In the genomic region with DNA sequence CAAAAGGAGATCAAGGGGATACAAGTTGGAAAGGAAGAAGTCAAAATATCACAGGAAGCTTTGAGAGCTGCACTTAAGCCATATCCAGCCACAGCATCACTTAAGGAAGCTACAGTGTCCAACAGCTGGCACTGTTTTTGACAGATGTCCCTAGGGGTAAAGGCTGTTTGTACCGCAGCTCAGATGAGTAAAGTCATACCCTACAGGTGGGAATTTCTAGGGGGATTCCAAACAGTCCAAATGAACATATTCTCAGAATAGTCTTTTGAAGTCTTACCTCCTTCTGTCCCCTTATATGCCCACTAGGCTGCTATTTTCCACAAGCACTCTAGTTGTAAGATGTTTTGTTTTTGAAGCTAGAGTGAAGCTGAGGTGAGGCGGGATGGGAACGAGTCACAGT, we compare ENCODE assay signal across 26 mouse cellular contexts. TPM values are rescaled to one million over a fixed set of nuclear protein-coding genes. Genes with fewer than 3 reads are reported as not detected.
DNase-seq lines count a peak whose midpoint lies in the region; ATAC-seq lines count a peak whose summit lies in the region.
"Had no signal": no experiment of that assay in that cellular context is flagged by ENCODE, and none has a peak within 500 bp of the region (broad histone marks: within the 10 kb centered on the region; RNA-seq: fewer than 3 reads in every experiment).

No protein-coding gene starts in this region.

- H3K4me3 ChIP-seq in hindbrain, embryonic 11.5 days (ENCODE audit: low read depth, low read length) = no peak overlapping the region
- H3K4me3 ChIP-seq: embryonic facial prominence, embryonic 10.5 days; embryonic facial prominence, embryonic 12.5 days; forebrain, embryonic 13.5 days; forebrain, embryonic 15.5 days had no signal

- H3K9ac ChIP-seq in hindbrain, embryonic 11.5 days (ENCODE audit: low read depth, low read length) = no peak overlapping the region
- H3K9ac ChIP-seq: embryonic facial prominence, embryonic 12.5 days; forebrain, embryonic 13.5 days; forebrain, embryonic 15.5 days; forebrain, postnatal 0 days had no signal

- peak; percentile 49 for DNase-seq in induced T-regulatory cell, adult 2 months (ENCODE audit: low read depth)
- DNase-seq in thymus, postnatal 25 days = no peak
- no peak for DNase-seq in hindbrain, embryonic 11.5 days (ENCODE audit: low spot score)
- DNase-seq in gastrocnemius, postnatal 14 days = no peak
- DNase-seq: adrenal gland, adult 8-10 months; adrenal gland, postnatal 14 days; adrenal gland, postnatal 36 days; cerebellum, adult 11-12 months; cerebellum, adult 2 months; cerebellum, adult 9-10 months; cerebellum, postnatal 10 days; cerebellum, postnatal 25 days; forebrain, postnatal 0 days had no signal

- no peak overlapping the region for H3K4me2 ChIP-seq in hindbrain, embryonic 11.5 days (replicated peaks; ENCODE audit: low read depth, low read length)
- H3K4me2 ChIP-seq: embryonic facial prominence, embryonic 12.5 days; forebrain, embryonic 13.5 days; forebrain, embryonic 15.5 days had no signal

- no peaks in the 10 kb centered on the region for H3K36me3 ChIP-seq in hindbrain, embryonic 11.5 days (ENCODE audit: control insufficient read depth, insufficient read depth, low read length)
- H3K36me3 ChIP-seq: embryonic facial prominence, embryonic 10.5 days; embryonic facial prominence, embryonic 12.5 days; forebrain, embryonic 15.5 days; G1E had no signal

- WGBS in hindbrain, embryonic 11.5 days = 85% methylated on average over 3 of the region's 3 CpGs

- intact Hi-C loops in gastrocnemius, postnatal 14 days (cut with DNase I; ENCODE audit: low total_unique reads) = no loop called here

- no peaks in the 10 kb centered on the region for H3K27me3 ChIP-seq in hindbrain, embryonic 11.5 days (ENCODE audit: control insufficient read depth, insufficient read depth, low read length)
- H3K27me3 ChIP-seq: embryonic facial prominence, embryonic 12.5 days; forebrain, embryonic 13.5 days; forebrain, embryonic 15.5 days had no signal

- no peaks in the 10 kb centered on the region for H3K4me1 ChIP-seq in hindbrain, embryonic 11.5 days (replicated peaks; ENCODE audit: control insufficient read depth, insufficient read depth, low read length)
- H3K4me1 ChIP-seq: embryonic facial prominence, embryonic 10.5 days; embryonic facial prominence, embryonic 12.5 days; forebrain, embryonic 13.5 days; forebrain, embryonic 15.5 days had no signal

- peak; percentile 17 for ATAC-seq in CD4-positive, CD25-positive, alpha-beta regulatory T cell, adult 4 months
- ATAC-seq in hindbrain, embryonic 11.5 days (ENCODE audit: low FRiP score) = no peak
- ATAC-seq: activated CD4-positive, CD25-positive, alpha-beta regulatory T cell, adult 4 months; forebrain, embryonic 13.5 days; forebrain, embryonic 15.5 days; forebrain, postnatal 0 days; Patski had no signal

- H3K27ac ChIP-seq in hindbrain, embryonic 11.5 days (ENCODE audit: low read depth, low read length) = no peak overlapping the region
- H3K27ac ChIP-seq: embryonic facial prominence, embryonic 10.5 days; embryonic facial prominence, embryonic 12.5 days; forebrain, embryonic 13.5 days; forebrain, embryonic 15.5 days had no signal

- no peaks in the 10 kb centered on the region for H3K9me3 ChIP-seq in hindbrain, embryonic 11.5 days (ENCODE audit: control insufficient read depth, low read length)
- H3K9me3 ChIP-seq: embryonic facial prominence, embryonic 10.5 days; embryonic facial prominence, embryonic 12.5 days; forebrain, embryonic 13.5 days; forebrain, embryonic 15.5 days had no signal

RNA-seq across cellular contexts. Expression of a gene that starts 19.1 kb away (rescaled TPM):
- not detected for polyA plus RNA-seq in CD4-positive, CD25-positive, alpha-beta regulatory T cell, adult 4 months (2017; shearing (Covaris generic))
- not detected in 2 replicates for polyA plus RNA-seq in hindbrain, embryonic 11.5 days (2014; fragmentation: Nextera tagmentation; extraction: Ambion mirVana)
- total RNA-seq in gastrocnemius, postnatal 14 days (2021) = not detected
- total RNA-seq: adrenal gland, adult 18-20 months; adrenal gland, adult 8-10 months; adrenal gland, postnatal 14 days; adrenal gland, postnatal 36 days; forebrain, postnatal 0 days; G1E had no signal
- polyA plus RNA-seq: activated CD4-positive, CD25-positive, alpha-beta regulatory T cell, adult 4 months; C2C12; cerebellum, adult 2 months; cortical plate, adult 2 months; embryonic facial prominence, embryonic 10.5 days; embryonic facial prominence, embryonic 12.5 days; embryonic facial prominence, embryonic 14.5 days; forebrain, embryonic 11.5 days; forebrain, embryonic 13.5 days; forebrain, embryonic 15.5 days; forebrain, postnatal 0 days; G1E; Patski had no signal

RNA-seq across cellular contexts. Expression of a gene that starts 30.0 kb away (rescaled TPM):
- 1 to 10 TPM; 1.3 to 1.4 TPM for polyA plus RNA-seq in CD4-positive, CD25-positive, alpha-beta regulatory T cell, adult 4 months (2017; shearing (Covaris generic))
- 0.25 and 0.36 TPM in 2 replicates for polyA plus RNA-seq in hindbrain, embryonic 11.5 days (2014; fragmentation: Nextera tagmentation; extraction: Ambion mirVana)
- total RNA-seq in gastrocnemius, postnatal 14 days (2021) = under 1 TPM in 1 of 2 experiments, not detected in 1; 0.10 TPM
- polyA plus RNA-seq: C2C12, G1E had no signal

RNA-seq across cellular contexts. Expression of a gene that starts 37.3 kb away (rescaled TPM):
- 100 to 1,000 TPM; 220 to 231 TPM for polyA plus RNA-seq in CD4-positive, CD25-positive, alpha-beta regulatory T cell, adult 4 months (2017; shearing (Covaris generic))
- polyA plus RNA-seq in hindbrain, embryonic 11.5 days (2014; fragmentation: Nextera tagmentation; extraction: Ambion mirVana) = 0.09 TPM in 1 of 2 replicates, not detected in the other
- total RNA-seq in gastrocnemius, postnatal 14 days (2021) = not detected
- total RNA-seq: forebrain, postnatal 0 days; G1E had no signal
- polyA plus RNA-seq: C2C12; cortical plate, adult 2 months; embryonic facial prominence, embryonic 10.5 days; embryonic facial prominence, embryonic 12.5 days; forebrain, embryonic 11.5 days; forebrain, embryonic 13.5 days; forebrain, embryonic 15.5 days; G1E; Patski had no signal

Comparison
In these comparisons a context has a peak if more than half of its experiments do, and no peak if none do; other contexts are left out.
1. RNA of a gene that starts 37.3 kb away (polyA plus RNA-seq): 220 to 231 TPM in CD4-positive, CD25-positive, alpha-beta regulatory T cell, adult 4 months; 0.09 TPM in hindbrain, embryonic 11.5 days; every median in the first group is over 100 times any median in the second.